Mouse (Mus musculus): ENCODE results near the gene Lima1.

GRCm38 (mm10) chr15:99731167-99731566, 144.1 kb downstream of the Lima1 start:
- TF ChIP-seq POLR2A (IDR thresholded peaks at IDR 0.05; ENCODE audit: insufficient read depth, low read length) = no peak
- TF ChIP-seq CTCF (IDR thresholded peaks at IDR 0.05; ENCODE audit: low read depth, low read length) = no peak
